Mouse (Mus musculus) forelimb bud, embryonic 11.5 days (tissue): ENCODE data around the gene 1700007K13Rik.

Source experiments
- DNase-seq: peaks from one replicate; pipeline ENCODE4 v3.0.0-alpha.2; 2012; ENCODE audit warnings: low read depth, low spot score

The 1700007K13Rik gene

DNA sequence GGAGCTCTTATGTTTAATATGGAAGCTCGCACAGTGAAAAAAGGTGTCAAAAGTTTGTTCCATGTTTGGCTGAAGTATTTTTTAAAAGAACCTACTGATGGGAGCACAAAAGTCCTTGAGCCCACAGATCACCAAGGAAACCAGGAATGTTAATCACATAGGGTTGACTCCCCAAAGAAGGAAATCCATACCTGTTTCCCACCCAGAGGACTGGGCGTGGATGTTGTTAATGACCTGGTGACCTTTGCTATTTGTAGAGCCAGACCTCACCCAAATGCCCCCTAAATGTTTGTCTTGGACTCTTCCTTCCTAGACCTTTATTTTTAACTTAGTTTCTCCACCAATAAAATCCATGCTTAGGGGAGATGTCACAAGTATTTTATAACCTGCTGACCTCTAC, 4.5 kb upstream of the 1700007K13Rik start:
- no peak for DNase-seq

DNA sequence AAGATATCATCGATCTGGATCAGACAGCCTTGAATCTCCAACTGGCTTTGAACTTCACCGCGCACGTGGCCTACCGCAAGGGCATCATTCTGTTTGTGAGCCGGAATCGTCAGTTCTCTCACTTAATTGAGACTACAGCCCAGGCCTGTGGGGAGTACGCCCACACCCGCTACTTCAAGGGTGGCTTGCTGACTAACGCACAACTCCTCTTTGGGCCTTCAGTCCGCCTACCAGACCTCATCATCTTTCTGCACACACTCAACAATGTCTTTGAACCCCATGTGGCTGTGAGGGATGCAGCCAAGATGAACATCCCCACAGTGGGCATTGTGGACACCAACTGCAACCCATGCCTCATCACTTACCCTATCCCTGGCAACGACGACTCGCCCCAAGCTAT, 3.3 kb upstream of the 1700007K13Rik start:
- DNase-seq, result no peak

DNA sequence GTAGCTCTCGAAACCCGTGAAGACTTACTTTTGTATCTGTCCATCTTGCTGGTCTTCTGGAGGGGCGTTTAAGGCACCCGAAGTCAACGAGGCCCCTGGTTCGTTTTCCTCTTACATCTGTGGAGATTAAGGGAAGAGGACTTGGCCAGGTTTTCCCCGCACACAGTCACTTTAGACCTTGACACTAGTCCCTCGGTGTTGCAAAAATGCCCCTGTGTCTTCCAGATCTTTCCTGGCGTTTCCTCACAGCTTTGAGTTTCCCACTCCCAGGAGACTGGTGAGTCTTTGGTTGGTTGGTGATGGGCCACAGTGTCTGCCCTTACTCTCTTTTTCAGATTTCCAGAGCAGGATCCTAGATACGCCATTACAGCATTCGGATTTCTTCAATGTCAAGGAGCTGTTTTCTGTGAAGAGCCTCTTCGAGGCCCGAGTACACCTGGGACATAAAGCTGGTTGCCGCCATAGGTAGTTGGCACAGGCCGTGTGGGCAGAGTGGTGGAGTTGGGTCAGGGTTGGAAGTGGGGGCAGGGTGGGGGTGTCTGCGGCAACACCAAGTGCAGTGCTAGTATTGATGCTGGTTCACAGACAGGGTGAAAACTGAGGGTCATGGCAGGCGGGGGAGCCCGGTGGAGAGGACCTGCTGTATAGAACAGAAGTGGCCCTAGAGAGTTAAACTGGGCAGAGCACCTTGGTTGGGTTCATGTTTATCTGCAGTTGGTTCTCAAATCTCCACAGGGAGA, 2.5 kb upstream of the 1700007K13Rik start:
- DNase-seq, result no peak

DNA sequence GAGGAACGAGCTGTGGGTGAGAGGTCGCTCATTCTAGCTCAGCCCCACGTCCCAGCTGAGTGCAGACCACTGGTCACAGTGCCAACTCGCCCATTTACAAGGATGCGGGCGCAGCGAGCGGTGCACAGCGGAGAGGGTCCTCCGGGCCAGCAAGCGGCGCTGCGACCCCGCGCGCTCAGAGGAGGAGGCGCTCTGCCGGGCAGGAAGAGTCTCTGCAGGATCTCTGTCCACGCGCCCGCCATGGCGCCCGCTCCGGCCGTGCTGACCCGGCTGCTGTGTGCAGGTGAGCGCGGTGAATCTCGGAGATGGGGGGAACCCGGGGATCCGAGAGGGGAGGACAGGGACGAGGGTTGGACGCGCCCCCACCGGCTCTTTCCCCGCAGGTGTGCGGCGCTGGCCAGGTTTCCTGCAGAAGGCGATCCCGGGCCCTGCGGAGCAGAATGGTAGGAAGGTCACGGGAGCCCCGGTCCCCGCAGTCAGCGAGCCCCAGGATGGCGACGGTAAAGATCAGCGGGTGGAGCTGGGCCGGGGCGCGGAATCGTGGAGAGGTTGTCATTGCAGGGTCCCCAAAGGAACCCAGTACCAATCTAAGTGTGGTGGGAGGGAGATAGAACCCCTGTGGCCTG, 1.8 kb upstream of the 1700007K13Rik start, which contains the start of gene Mrps2:
Gene Mrps2, plus strand, starts transcription at position 207 of the 626 bp plus-strand sequence.
- DNase-seq, result peak; percentile 86

DNA sequence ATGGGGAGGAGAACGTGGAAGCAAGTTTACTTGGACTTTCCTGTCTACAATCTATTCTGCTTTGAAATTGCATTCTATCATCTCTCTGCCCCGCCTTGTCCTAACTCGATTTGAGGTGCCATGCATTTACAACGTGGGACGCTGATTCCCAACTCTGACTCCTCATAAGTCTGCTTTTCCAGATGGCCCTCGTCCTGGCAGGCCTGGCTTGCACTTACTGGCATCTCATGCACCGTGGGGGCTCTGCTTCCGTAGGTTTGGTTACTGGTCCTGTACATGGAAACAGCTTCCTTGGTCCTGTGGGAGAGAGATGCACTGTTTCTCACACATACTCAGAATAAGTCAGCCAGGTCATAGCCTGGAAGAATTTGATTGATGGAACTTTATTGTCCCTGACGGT, 1.2 kb downstream of the 1700007K13Rik start:
- DNase-seq, result no peak

DNA sequence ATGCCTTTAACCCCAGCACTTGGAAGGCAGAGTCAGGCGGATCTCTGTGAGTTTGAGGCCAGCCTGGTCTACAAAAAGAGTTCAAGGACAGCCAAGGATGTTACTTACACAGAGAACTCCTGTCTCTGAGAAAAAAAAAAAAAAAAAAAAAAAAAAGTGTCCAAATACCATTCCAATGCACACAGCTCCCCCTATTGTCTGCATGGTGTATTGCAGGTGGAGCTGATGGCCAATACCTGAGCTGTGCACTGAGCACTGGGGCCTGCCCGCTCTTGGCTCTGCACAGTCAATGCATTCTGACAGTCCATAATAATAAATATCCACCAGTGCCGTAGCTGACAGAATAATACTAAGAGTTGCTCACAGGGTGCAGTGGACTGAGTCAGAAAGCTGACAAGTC, 2.2 kb downstream of the 1700007K13Rik start:
- peak; percentile 67 for DNase-seq

DNA sequence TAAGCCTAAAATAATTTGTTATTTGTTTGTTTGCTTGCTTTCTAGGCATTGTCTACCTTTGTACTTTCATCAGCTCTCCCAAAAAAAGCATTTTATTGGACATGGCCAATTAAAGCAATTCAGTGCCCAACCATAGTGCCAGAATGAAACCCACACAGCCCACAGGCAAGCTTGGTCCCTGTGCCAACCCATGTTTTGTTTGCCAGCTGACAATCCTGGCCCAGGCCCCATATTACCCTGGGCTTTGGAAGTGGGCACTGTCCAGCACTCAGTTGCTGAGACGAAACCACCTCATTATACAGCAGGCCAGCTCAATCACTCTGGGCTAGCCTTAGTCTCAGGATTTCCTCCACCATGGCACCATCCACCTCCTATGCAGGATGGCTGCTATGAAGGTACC, 9.5 kb downstream of the 1700007K13Rik start:
- no peak for DNase-seq

DNA sequence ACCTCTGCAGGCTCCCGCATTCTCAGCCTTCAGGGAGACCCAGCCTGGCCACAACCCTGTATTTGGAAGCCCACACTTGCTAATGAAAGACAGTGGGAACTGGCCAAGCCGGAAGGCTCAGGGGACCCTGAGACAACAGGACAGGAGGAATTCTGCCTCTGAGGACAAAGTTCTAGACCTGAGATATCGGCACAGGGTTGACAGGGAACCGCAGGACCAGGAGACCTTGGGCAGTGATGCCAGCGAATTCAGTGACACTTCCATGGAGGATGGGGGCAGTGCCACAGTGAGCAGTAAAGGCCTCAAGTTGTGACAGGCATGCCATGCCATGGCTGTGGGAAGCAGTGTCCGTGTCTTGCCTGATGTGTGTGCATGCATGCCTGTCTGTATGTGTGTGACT, 12.6 kb downstream of the 1700007K13Rik start:
- DNase-seq, result no peak

DNA sequence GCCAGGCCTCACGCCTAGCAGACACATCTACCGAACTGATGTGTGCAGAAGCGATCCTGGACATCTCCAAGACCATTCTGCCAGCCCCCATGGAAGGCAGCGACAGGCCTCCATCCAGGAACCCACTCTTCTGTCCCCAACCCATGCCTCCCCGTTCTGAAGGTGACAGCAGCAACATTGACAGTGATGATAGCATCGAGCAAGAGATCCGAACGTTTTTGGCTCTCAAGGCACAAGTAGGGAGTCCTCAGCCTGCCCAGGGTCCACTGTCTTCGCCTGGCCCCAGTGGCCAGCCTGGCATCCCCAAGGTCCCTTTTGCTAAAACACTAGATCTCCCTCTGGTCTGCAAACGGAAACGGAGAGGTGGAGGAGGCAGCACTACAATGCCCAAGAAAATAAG, 14.5 kb downstream of the 1700007K13Rik start:
- DNase-seq, result no peak

DNA sequence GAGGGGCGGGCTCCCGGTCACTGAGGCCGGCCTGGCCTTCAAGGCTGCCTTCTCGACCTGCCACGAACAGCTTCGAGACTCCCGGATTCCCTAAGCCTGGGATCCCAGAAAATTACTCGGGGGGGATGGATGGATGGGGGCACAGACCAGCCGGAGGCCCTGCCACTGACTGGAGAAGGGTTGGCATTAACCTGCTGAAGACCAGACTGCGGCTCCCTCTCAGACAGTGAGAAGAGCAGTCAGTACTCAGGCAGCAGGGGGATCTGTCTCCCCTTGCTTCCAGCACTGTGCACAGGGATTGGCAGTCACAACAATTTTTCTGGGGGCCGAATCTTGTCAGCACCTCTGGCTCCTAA, 18.8 kb downstream of the 1700007K13Rik start:
- no peak for DNase-seq

DNA sequence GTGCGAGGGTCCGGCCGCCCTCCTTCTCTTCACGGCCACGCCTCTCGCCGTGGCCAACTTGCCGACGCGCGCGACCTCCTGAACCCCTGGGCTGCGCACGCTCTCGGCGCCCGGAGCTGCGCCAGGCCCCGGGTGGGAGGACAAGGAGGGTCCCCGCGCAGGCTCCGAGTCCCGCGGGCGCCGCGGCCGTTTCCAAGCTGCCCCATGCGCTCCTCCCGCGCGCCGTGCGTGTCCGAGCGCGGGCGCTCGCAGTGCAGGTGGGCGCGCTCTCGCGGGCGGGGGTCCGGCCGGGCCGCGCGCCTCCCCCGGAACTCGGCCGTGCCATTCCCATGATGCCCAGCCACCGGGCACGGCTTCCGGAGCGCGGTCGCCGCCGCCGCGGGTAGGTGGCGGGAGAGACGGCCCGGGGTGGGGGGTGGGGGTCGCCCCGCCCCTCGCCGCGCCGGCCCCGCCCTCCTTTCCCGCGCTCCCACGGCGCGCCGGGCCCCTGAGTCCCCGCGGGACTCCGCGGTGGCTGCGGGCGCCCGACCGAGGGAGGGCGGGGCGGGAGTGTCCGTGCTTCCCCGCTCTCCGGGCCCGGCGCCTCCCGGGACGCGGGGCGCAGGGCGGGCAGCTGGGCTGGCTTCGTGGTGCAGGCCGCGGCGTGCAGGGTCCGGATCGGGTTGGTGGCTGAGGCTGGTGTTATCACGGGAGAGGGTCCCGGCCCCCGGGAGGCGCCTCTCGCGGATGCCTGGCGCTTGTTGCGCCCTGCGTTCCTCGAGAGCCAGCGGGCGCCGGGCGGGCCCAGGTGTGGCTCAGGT, 19.4 kb downstream of the 1700007K13Rik start, which contains the start of gene Ppp1r26:
Gene Ppp1r26, plus strand, starts transcription at position 286 of the 800 bp plus-strand sequence.
- DNase-seq, result no peak

DNA sequence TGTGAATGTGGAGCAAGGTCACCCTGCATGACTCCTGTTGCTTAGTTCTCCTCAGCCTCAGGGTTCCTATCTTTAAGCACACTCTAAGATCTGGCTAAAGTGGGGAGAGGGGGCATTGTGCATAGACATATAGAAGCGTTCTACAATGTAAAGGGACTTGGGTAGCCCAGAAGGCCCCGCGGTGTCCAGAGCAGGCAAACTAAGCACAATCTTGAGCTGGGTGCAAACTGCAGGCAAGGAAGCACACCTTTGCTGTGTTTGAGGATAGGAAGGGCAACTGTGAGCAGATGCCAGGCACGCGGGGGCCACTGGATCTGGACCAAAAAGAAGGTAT, 20.0 kb downstream of the 1700007K13Rik start:
- DNase-seq, result no peak

DNA sequence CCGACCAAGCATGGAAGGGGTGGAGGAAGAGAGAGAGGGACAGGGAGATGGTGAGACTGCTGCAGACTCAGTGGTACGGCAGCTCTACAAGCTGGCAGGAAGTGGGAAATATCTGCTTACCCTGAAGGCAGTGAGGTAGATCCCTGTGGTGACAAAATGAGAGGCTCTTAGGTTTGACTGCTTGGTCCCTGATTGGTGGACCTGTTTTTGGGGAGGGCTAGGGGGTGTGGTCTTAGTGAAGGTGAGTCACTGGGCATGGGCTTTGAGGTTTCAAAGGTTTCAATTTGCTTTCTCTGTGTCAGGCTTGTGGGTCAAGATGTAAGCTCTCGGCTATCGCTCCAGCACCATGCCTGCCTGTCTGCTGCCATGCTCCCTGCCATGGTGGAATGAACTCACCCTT, 21.1 kb downstream of the 1700007K13Rik start:
- DNase-seq, result no peak

DNA sequence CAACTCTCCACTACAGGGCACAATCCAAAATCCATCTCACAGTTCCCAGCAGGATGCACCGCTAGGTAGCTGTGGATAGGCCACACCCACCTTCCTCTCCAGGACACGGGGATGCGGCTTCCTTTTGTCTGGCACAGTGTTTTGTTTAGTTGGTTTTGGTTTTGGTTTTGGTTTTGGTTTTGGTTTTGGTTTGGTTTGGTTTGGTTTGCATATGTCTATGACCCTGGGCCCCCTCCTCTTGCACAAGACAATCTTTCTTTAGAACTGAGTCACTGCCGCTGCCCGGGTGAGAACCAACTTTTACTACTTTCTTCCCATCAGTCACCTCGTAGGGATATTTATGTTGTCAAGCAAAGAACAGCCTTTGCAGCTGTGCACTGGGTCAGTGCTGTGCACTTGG, 25.3 kb downstream of the 1700007K13Rik start:
- no peak for DNase-seq

DNA sequence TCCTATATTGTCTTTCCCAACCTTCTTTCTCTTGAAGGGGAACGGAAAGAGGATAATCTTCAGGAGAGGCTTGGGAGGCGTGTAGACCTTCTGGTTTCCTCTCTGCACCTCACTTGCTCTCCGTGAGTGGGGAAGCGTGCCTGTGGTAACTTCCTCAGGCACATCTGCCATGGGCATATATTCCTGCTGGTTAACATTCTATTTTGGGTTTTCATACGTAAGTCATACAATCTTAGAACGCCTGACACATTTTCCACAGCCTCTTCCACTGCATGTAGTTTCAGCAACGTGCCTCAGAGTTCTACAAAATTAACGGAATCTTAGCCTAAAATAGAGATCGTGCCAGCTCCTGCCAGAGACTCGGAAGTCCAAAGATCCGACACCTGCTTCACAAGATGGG, 30.7 kb downstream of the 1700007K13Rik start:
- no peak for DNase-seq

DNA sequence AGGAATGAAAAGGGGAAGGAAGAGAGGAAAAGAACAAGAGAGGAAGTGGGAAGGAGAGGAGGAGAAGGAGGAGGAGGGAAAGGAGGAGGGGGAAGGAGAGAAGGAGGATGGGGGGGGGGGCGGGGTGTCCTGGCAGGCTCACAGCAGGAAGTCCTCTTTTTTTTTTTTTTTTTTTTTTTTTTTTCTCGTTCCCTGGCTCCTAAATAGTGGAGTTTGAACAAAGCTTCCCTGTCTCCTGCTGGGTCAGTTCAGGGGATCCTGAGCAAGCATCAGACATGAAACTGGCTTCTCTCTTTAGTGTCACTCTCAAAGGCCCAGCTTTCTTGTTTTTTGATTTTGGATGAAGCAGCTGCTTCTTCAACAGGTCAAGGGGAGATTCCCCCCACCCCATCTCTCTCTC, 32.6 kb downstream of the 1700007K13Rik start:
- no peak for DNase-seq

DNA sequence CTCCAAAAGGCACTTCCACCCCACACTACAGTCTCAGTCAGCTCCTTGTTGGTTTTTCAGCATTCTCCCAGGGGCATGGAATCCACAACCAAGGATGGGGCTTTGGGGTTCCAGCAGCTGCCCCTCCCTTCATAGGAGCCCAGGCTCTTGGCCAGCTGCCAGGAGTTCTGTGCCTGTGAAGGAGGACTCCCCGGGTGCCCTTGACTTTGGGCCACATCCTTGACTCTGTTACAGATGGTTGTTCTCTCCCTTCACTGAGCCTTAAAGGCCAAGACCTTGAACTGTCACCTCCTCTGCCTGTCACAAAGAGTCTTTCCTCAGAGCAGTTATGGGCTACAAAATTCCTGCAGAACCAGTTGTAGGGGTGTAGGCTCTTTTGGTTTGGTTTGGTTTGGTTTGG, 33.3 kb downstream of the 1700007K13Rik start:
- DNase-seq, result no peak

DNA sequence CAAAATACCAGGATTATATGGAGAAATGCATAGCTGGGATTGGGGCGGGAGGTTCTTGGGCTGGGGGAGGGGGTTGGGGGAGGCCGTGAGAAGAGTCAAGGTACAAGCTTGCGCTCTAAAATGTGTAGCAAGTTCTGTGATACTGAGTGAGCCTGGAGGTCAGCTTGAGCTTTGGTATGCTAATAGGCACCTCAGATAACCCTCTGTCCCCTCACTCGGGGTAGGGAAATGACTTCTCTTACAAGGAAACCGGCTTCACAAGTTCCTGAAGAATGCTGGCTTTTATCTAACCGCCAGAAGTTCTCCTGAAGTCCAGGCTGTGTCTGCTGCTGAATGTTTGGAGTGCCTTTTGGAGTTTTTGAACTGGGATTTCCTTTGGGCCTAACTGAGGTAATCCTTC, 35.3 kb downstream of the 1700007K13Rik start:
- DNase-seq, result no peak

DNA sequence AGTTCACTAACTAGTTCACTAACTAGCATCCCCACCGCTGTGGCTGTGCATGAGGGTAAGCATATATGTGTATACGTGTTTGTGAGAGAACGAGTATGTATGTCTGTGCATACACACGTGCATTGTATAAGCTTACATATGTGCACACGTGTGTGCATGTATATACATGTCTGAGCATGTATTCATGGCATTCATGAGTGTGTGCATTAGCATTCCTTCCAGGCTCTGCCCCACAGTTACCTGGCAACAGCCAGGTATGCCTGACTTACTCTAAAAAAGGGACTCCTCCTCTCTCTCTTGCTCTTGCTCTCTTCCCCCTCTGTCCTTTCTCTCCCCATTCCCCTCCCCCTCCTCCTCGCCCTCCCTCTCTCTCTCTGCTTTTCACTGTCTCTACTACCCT, 38.9 kb downstream of the 1700007K13Rik start:
- peak; percentile 27 for DNase-seq

DNA sequence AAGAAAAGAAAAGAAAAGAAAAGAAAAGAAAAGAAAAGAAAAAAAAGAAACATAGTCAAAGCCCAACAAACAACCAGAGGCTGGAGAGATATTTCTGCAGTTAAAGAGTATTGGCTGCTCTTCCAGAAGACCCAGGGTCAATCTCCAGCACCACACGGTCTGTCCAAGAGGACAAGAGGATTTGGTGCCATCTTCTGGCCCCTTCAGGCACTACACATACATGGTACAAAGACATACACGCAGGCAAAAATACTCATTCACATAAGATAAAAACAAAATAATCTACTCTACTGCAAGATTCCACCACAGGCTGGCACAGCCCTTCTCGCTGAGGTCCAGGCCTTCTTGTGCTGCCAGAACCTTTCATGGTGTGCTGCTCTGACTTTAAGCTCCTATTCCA, 43.0 kb downstream of the 1700007K13Rik start:
- DNase-seq, result peak; percentile 61

DNA sequence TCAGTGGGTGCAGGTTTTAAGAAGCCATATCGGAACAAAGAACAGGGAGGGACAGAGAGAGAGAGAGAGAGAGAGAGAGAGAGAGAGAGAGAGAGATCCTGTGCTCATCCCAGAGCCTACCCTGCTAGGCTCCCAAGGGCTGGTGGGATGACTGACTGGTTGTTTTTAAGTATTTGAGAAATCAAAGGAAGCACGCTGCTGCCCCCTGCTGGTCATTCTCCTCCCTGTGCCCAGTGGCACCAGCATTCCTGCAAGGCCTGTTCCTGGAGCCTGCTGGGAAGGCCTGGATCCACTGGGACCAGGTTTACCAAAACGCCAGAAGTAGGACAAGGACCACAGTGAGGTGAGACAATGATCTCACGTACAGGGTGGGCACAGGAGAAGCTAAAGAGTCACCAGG, 46.2 kb downstream of the 1700007K13Rik start:
- peak; percentile 91 for DNase-seq

DNA sequence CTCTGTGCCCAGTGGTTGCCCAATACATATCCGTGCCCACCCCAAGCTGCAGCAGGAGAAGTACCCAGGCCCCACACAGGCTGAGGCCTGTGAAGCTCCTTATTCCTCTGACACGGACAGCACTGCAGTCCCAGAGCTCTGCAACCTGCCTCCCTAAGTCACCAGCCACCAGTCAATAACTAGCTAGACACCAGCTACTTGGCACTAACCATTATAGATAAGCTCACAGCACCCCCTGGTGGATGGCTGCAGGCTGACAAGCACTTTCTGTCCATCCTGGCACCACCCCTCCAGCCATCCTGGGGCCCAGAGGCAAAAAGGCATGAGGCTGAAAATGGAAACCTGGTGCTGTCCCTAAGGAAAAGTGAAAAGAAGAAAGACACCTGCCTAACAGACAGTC, 48.1 kb downstream of the 1700007K13Rik start:
- DNase-seq, result peak; percentile 88

DNA sequence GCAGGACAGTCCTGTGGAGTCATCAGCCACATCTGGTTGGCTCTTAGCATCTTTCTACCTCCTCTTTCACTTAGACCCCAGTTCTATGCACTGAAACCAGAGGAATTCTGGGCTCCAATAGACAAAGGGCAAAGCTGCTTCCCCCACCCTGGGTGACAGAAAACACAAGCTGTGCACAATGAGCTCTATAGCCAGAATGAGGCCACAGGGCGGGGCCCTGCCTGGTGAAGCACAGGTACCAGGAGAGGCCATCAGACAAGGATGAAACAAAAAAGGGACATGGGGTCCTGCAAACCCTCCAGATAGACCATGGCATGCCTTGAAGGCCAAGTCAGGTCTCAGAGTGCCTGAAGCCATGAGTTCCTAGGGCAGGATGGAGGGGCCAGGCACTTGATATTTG, 49.6 kb downstream of the 1700007K13Rik start:
- no peak for DNase-seq
